Mouse (Mus musculus): Measurements from ENCODE around the gene Cd151.

Gene Cd151

GRCm38 (mm10) chr7:141475805-141476158 lies 8.6 kb downstream of the Cd151 start:
- DNase-seq, result no peak

- peak; percentile 95 for DNase-seq
Measured at GRCm38 (mm10) chr7:141476226-141476980, 9.2 kb downstream of the Cd151 start.

GRCm38 (mm10) chr7:141476981-141477370 lies 9.8 kb downstream of the Cd151 start:
- no peak for DNase-seq

GRCm38 (mm10) chr7:141477578-141478269 lies 10.5 kb downstream of the Cd151 start:
- no peak for DNase-seq

- DNase-seq, result no peak
Measured at GRCm38 (mm10) chr7:141478270-141478748, 11.1 kb downstream of the Cd151 start.

- peak; percentile 73 for DNase-seq
Measured at GRCm38 (mm10) chr7:141480842-141481497, 13.8 kb downstream of the Cd151 start.

GRCm38 (mm10) chr7:141481498-141482401 lies 14.6 kb downstream of the Cd151 start:
- no peak for DNase-seq

- no peak for DNase-seq
Measured at GRCm38 (mm10) chr7:141482531-141483024, 15.4 kb downstream of the Cd151 start.

- no peak for DNase-seq
Measured at GRCm38 (mm10) chr7:141483114-141483653, 16.0 kb downstream of the Cd151 start.

- no peak for DNase-seq
Measured at GRCm38 (mm10) chr7:141484186-141485120, 17.3 kb downstream of the Cd151 start.

GRCm38 (mm10) chr7:141485186-141485585 lies 18.0 kb downstream of the Cd151 start:
- DNase-seq, result no peak

- no peak for DNase-seq
Measured at GRCm38 (mm10) chr7:141485606-141486005, 18.4 kb downstream of the Cd151 start.

GRCm38 (mm10) chr7:141486239-141486638 lies 19.0 kb downstream of the Cd151 start:
- no peak for DNase-seq

- DNase-seq, result no peak
Measured at GRCm38 (mm10) chr7:141487141-141487540, 19.9 kb downstream of the Cd151 start.

GRCm38 (mm10) chr7:141491151-141491550 lies 24.0 kb downstream of the Cd151 start:
- DNase-seq, result no peak

GRCm38 (mm10) chr7:141492738-141493137 lies 25.5 kb downstream of the Cd151 start:
- no peak for DNase-seq

GRCm38 (mm10) chr7:141493729-141494128 lies 26.5 kb downstream of the Cd151 start:
- DNase-seq, result no peak

- DNase-seq, result no peak
Measured at GRCm38 (mm10) chr7:141495379-141495778, 28.2 kb downstream of the Cd151 start.

GRCm38 (mm10) chr7:141495940-141496339 lies 28.7 kb downstream of the Cd151 start:
- no peak for DNase-seq

GRCm38 (mm10) chr7:141497600-141497999 lies 30.4 kb downstream of the Cd151 start:
- DNase-seq, result no peak
